In the genomic region with DNA sequence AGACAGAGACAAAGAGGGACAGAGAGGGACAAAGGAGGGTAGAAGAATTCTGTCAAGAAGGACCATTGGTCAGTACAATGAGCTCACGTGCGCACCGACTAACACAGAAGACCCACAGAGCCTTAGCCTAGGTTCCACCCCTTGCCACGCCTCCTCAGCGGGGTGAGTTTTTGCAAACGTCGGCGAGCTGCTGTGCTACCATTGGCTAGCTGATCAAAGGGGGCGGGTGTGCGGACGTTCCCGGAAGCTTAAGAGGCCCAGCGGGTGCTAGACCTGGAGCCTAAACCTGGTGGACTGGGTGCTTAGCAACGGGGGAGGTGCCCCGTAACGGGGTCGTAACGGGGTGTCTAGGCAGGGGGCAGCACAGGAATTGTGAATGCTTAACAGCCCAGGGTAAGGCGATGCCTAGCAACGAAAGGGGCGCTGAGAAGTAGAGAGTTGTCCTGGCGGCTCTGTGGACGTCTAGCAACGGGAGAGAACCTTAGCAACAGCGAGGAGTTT, we compare ENCODE assay signal across 7 mouse cellular contexts. TPM values are rescaled to one million over a fixed set of nuclear protein-coding genes. Genes with fewer than 3 reads are reported as not detected.
DNase-seq lines count a peak whose midpoint lies in the region; ATAC-seq and TF ChIP-seq lines count a peak whose summit lies in the region.

A gene (plus strand): TSS at position 243 of the 501 bp plus-strand sequence.

- intact Hi-C loops in left cerebral cortex, postnatal 4 days (cut with DNase I), result no loop called here

- peaks cover 23% of the 10 kb centered on the region for H3K4me1 ChIP-seq in embryonic facial prominence, embryonic 10.5 days
- no peaks in the 10 kb centered on the region for H3K4me1 ChIP-seq in intestine, postnatal 0 days (replicated peaks; ENCODE audit: control insufficient read depth, insufficient read depth, low read length)
- H3K4me1 ChIP-seq in midbrain, embryonic 12.5 days, result peaks cover 21% of the 10 kb centered on the region
- peaks cover 11% of the 10 kb centered on the region for H3K4me1 ChIP-seq in small intestine, adult 2 months (ENCODE audit: control insufficient read depth, insufficient read depth, insufficient read length, low read length)

- peak within 1 kb of the TSS; percentile 88 for H3K27ac ChIP-seq in embryonic facial prominence, embryonic 10.5 days (replicated peaks)
- H3K27ac ChIP-seq in intestine, postnatal 0 days (ENCODE audit: low read depth, low read length), result no peak within 1 kb of the TSS; the same call in 1 of the 2 replicates
- H3K27ac ChIP-seq in midbrain, embryonic 12.5 days (replicated peaks), result peak within 1 kb of the TSS; percentile 85
- H3K27ac ChIP-seq in small intestine, adult 2 months (ENCODE audit: insufficient read depth, low read depth, low read length), result peak within 1 kb of the TSS; percentile 41

- under 1% methylated on average over 25 of the region's 25 CpGs for WGBS in embryonic facial prominence, embryonic 10.5 days
- 0% methylated on average over 25 of the region's 25 CpGs for WGBS in intestine, postnatal 0 days
- WGBS in midbrain, embryonic 12.5 days, result under 1% methylated on average over 25 of the region's 25 CpGs
- WGBS in small intestine, adult 2 months, result 1% methylated on average over 25 of the region's 25 CpGs

- peak; percentile 94 for DNase-seq in adrenal gland, postnatal 10 days
- peak; percentile 97 for DNase-seq in embryonic facial prominence, embryonic 10.5 days (ENCODE audit: low spot score)
- DNase-seq in gonadal fat pad, adult 2 months (ENCODE audit: low read depth), result peak; percentile 79
- DNase-seq in left cerebral cortex, postnatal 4 days, result peak; percentile 94

- H3K9me3 ChIP-seq in embryonic facial prominence, embryonic 10.5 days, result no peaks in the 10 kb centered on the region
- H3K9me3 ChIP-seq in intestine, postnatal 0 days (ENCODE audit: control insufficient read depth), result no peaks in the 10 kb centered on the region
- no peaks in the 10 kb centered on the region for H3K9me3 ChIP-seq in midbrain, embryonic 12.5 days

- TF ChIP-seq CTCF in intestine, postnatal 0 days (IDR thresholded peaks at IDR 0.05; ENCODE audit: low read depth), result peak; percentile 44
- no peak for TF ChIP-seq CTCF in small intestine, adult 2 months (IDR thresholded peaks at IDR 0.05; ENCODE audit: extremely low read depth, insufficient read length, insufficient replicate concordance, low read depth, low read length)

- H3K9ac ChIP-seq in intestine, postnatal 0 days (ENCODE audit: low read depth, low read length), result peak within 1 kb of the TSS; percentile 31; the same call in 1 of the 2 replicates
- peak within 1 kb of the TSS; percentile 59 for H3K9ac ChIP-seq in midbrain, embryonic 12.5 days (replicated peaks)

- TF ChIP-seq POLR2A in small intestine, adult 2 months (IDR thresholded peaks at IDR 0.05; ENCODE audit: low read depth, low read length), result peak; percentile 63

- H3K4me3 ChIP-seq in embryonic facial prominence, embryonic 10.5 days, result peak within 1 kb of the TSS; percentile 67
- H3K4me3 ChIP-seq in intestine, postnatal 0 days (ENCODE audit: low read depth, low read length), result peak within 1 kb of the TSS; percentile 70
- peak within 1 kb of the TSS; percentile 50 for H3K4me3 ChIP-seq in midbrain, embryonic 12.5 days
- peak within 1 kb of the TSS; percentile 75 for H3K4me3 ChIP-seq in small intestine, adult 2 months (ENCODE audit: low read depth, low read length)

- peak within 1 kb of the TSS; percentile 67 for H3K4me2 ChIP-seq in intestine, postnatal 0 days (replicated peaks; ENCODE audit: low read depth)
- H3K4me2 ChIP-seq in midbrain, embryonic 12.5 days (replicated peaks), result peak within 1 kb of the TSS; percentile 73

- H3K27me3 ChIP-seq in embryonic facial prominence, embryonic 10.5 days (replicated peaks; ENCODE audit: low read depth, poor library complexity, severe bottlenecking), result no peaks in the 10 kb centered on the region
- no peaks in the 10 kb centered on the region for H3K27me3 ChIP-seq in intestine, postnatal 0 days (replicated peaks; ENCODE audit: control insufficient read depth, insufficient read depth, low read length)
- H3K27me3 ChIP-seq in midbrain, embryonic 12.5 days, result no peaks in the 10 kb centered on the region
- H3K27me3 ChIP-seq in small intestine, adult 2 months (ENCODE audit: control insufficient read depth, insufficient read depth, low read length), result no peaks in the 10 kb centered on the region

- ATAC-seq in intestine, postnatal 0 days, result peak; percentile 80
- ATAC-seq in midbrain, embryonic 12.5 days (ENCODE audit: low FRiP score, low read depth), result peak; percentile 93

- H3K36me3 ChIP-seq in embryonic facial prominence, embryonic 10.5 days (replicated peaks), result peaks cover 7% of the 10 kb centered on the region
- peaks cover 8% of the 10 kb centered on the region; the same call in 1 of the 2 replicates for H3K36me3 ChIP-seq in intestine, postnatal 0 days (ENCODE audit: control insufficient read depth, insufficient read depth)
- H3K36me3 ChIP-seq in midbrain, embryonic 12.5 days, result 0 out of 2 replicates have a peak, but pooled peaks cover 3% of the 10 kb centered on the region
- no peaks in the 10 kb centered on the region for H3K36me3 ChIP-seq in small intestine, adult 2 months (ENCODE audit: control insufficient read depth, insufficient read depth, low read length)

RNA-seq across cellular contexts. Expression of the gene that starts here (rescaled TPM):
- total RNA-seq in adrenal gland, postnatal 10 days (2021), result 10 to 100 TPM; 33.1 to 36.8 TPM
- 18.4 and 18.7 TPM in 2 replicates for polyA plus RNA-seq in embryonic facial prominence, embryonic 10.5 days (2016; fragmentation: Nextera tagmentation; extraction: Ambion mirVana)
- 51.5 and 55.4 TPM in 2 replicates for polyA plus RNA-seq in gonadal fat pad, adult 2 months (2012; rRNA removed)
- polyA plus RNA-seq in intestine, postnatal 0 days (2015; fragmentation: Nextera tagmentation; extraction: Ambion mirVana), result 16.8 and 18.7 TPM in 2 replicates
- total RNA-seq in left cerebral cortex, postnatal 4 days (2021), result 10 to 100 TPM; 23.6 to 27.0 TPM
- 22.1 and 22.9 TPM in 2 replicates for polyA plus RNA-seq in midbrain, embryonic 12.5 days (2016; fragmentation: Nextera tagmentation; extraction: Ambion mirVana)
- polyA plus RNA-seq in small intestine, adult 2 months (2012; rRNA removed), result 34.7 and 60.7 TPM in 2 replicates
